Mouse (Mus musculus) CH12.LX (cell line): ENCODE measurements at regions not wholly inside any gene's neighbourhood (a gene's known extent, or its start where the extent isn't known, plus 50 kb on each side); places are given as distances from the start of the nearest gene placed in this dataset.

Source experiments
- CTCF ChIP-seq, 2 experiments: IDR thresholded peaks in 1 of 2; conservative IDR thresholded peaks in 1 of 2; 2 replicates each; pipeline ENCODE4 v1.5.1; 2011 to 2012; ENCODE audit warnings: low read depth in 2 of 2, low read length in 2 of 2, improper control_type of control experiment in 1 of 2, inconsistent platforms in 1 of 2, mild to moderate bottlenecking in 1 of 2, moderate library complexity in 1 of 2
- EP300 ChIP-seq: IDR thresholded peaks from 2 replicates; pipeline ENCODE4 v1.6.1; 2011; ENCODE audit warnings: low read length, improper control_type of control experiment
- MAX ChIP-seq: IDR thresholded peaks from 2 replicates; pipeline ENCODE4 v1.6.1; 2011; ENCODE audit warnings: low read length, improper control_type of control experiment
- MYC ChIP-seq: IDR thresholded peaks from 2 replicates; pipeline ENCODE4 v1.6.1; 2011; ENCODE audit warnings: low read depth, mild to moderate bottlenecking, improper control_type of control experiment, low read length
- POLR2A ChIP-seq: IDR thresholded peaks from 2 replicates; pipeline ENCODE4 v1.6.1; 2011; ENCODE audit warnings: low read depth, mild to moderate bottlenecking, improper control_type of control experiment, low read length
- ZNF384 ChIP-seq: IDR thresholded peaks from 2 replicates; pipeline ENCODE4 v1.6.1; 2012; ENCODE audit warnings: low read depth, low read length, improper control_type of control experiment, inconsistent platforms

DNA sequence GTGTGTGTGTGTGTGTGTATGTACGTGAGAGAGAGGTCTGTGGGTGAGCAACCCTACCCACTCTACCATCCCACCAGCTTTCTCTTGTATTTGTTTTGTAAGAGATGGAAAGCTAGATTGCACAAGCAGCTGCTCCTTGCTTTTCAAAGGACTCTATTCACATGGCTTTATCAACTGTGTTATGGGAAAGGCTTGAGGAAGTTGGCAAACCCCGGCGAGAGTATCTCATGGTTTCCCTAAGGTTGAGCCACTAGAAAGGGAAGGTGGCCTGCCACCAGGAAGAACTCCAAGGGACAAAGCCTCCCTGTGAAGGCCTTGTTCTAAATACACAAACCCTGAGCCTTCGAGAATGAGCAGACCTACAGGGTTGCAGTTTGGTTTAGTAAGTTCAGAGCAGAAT lies 71.8 kb downstream of the Tmx1 start:
- TF ChIP-seq MAX (no peak), ZNF384 (no peak), EP300 (no peak), POLR2A (no peak), CTCF (conservative IDR thresholded peaks at IDR 0.05 in 1 of 2, IDR thresholded peaks at IDR 0.05 in 1 of 2; ENCODE audit: low read depth in 2 of 2, low read length in 2 of 2) (no peak), MYC (no peak)
